Mouse (Mus musculus): ENCODE measurements at regions not wholly inside any gene's neighbourhood (a gene's known extent, or its start where the extent isn't known, plus 50 kb on each side); places are given as distances from the start of the nearest gene placed in this dataset.

- no peak overlapping the region for H3K4me3 ChIP-seq (replicated peaks; ENCODE audit: insufficient read depth, low read depth, low read length)
- peaks cover 3% of the 10 kb centered on the region; the same call in 1 of the 2 replicates for H3K4me1 ChIP-seq (ENCODE audit: control insufficient read depth, insufficient read depth, low read length)
- H3K27ac ChIP-seq (ENCODE audit: insufficient read depth, low read length), result no peak overlapping the region
- DNase-seq, result no peak
- WGBS, result 62% methylated on average over 7 of the region's 7 CpGs
- no peaks in the 10 kb centered on the region for H3K27me3 ChIP-seq (ENCODE audit: control insufficient read depth, insufficient read depth, low read length)
- no peak for TF ChIP-seq CTCF (IDR thresholded peaks at IDR 0.05; ENCODE audit: borderline replicate concordance, insufficient read depth, low read depth, low read length)
- no peak for TF ChIP-seq POLR2A (IDR thresholded peaks at IDR 0.05; ENCODE audit: borderline replicate concordance, insufficient read depth, low read length)
Observed at GRCm38 (mm10) chr9:73173589-73174247, 60.5 kb downstream of the Rsl24d1 start.

GRCm38 (mm10) chr9:73176645-73177044 lies 63.4 kb downstream of the Rsl24d1 start:
- no peak overlapping the region for H3K4me3 ChIP-seq (replicated peaks; ENCODE audit: insufficient read depth, low read depth, low read length)
- peaks cover 3% of the 10 kb centered on the region; the same call in 1 of the 2 replicates for H3K4me1 ChIP-seq (ENCODE audit: control insufficient read depth, insufficient read depth, low read length)
- TF ChIP-seq CTCF (IDR thresholded peaks at IDR 0.05; ENCODE audit: borderline replicate concordance, insufficient read depth, low read depth, low read length), result no peak
- no peak for TF ChIP-seq POLR2A (IDR thresholded peaks at IDR 0.05; ENCODE audit: borderline replicate concordance, insufficient read depth, low read length)
- DNase-seq, result no peak
- no peaks in the 10 kb centered on the region for H3K27me3 ChIP-seq (ENCODE audit: control insufficient read depth, insufficient read depth, low read length)
- no peak overlapping the region for H3K27ac ChIP-seq (ENCODE audit: insufficient read depth, low read length)

- DNase-seq, result no peak
- WGBS, result 51% methylated on average over 5 of the region's 5 CpGs
Observed at GRCm38 (mm10) chr9:73183356-73183755, 70.1 kb downstream of the Rsl24d1 start.

GRCm38 (mm10) chr9:73184908-73185307 lies 71.7 kb downstream of the Rsl24d1 start:
- 63% methylated on average over 3 of the region's 3 CpGs for WGBS
- DNase-seq, result no peak
- no peak overlapping the region for H3K27ac ChIP-seq (ENCODE audit: insufficient read depth, low read length)
- H3K27me3 ChIP-seq (ENCODE audit: control insufficient read depth, insufficient read depth, low read length), result no peaks in the 10 kb centered on the region
- H3K4me1 ChIP-seq (ENCODE audit: control insufficient read depth, insufficient read depth, low read length), result no peaks in the 10 kb centered on the region; the same call in 1 of the 2 replicates
- no peak overlapping the region for H3K4me3 ChIP-seq (replicated peaks; ENCODE audit: insufficient read depth, low read depth, low read length)
- TF ChIP-seq POLR2A (IDR thresholded peaks at IDR 0.05; ENCODE audit: borderline replicate concordance, insufficient read depth, low read length) (no peak), CTCF (IDR thresholded peaks at IDR 0.05; ENCODE audit: borderline replicate concordance, insufficient read depth, low read depth, low read length) (peak; percentile 31; the same call in 1 of the 2 replicates)

More at GRCm38 (mm10) chr9:73183356-73183755, 70.1 kb downstream of the Rsl24d1 start:
- TF ChIP-seq POLR2A (IDR thresholded peaks at IDR 0.05; ENCODE audit: borderline replicate concordance, insufficient read depth, low read length) (no peak), CTCF (IDR thresholded peaks at IDR 0.05; ENCODE audit: borderline replicate concordance, insufficient read depth, low read depth, low read length) (no peak)
- Histone ChIP-seq H3K27me3 (ENCODE audit: control insufficient read depth, insufficient read depth, low read length) (no peaks in the 10 kb centered on the region), H3K4me1 (ENCODE audit: control insufficient read depth, insufficient read depth, low read length) (no peaks in the 10 kb centered on the region; the same call in 1 of the 2 replicates), H3K4me3 (replicated peaks; ENCODE audit: insufficient read depth, low read depth, low read length) (no peak overlapping the region), H3K27ac (ENCODE audit: insufficient read depth, low read length) (no peak overlapping the region)

- H3K27ac ChIP-seq (ENCODE audit: insufficient read depth, low read length), result peak overlapping the region; percentile 87
- H3K27me3 ChIP-seq (ENCODE audit: control insufficient read depth, insufficient read depth, low read length), result no peaks in the 10 kb centered on the region
- WGBS, result 5% methylated on average over 11 of the region's 11 CpGs
- peaks cover 18% of the 10 kb centered on the region for H3K4me1 ChIP-seq (ENCODE audit: control insufficient read depth, insufficient read depth, low read length)
- DNase-seq, result peak; percentile 88 to 93
- TF ChIP-seq CTCF (IDR thresholded peaks at IDR 0.05; ENCODE audit: borderline replicate concordance, insufficient read depth, low read depth, low read length) (no peak), POLR2A (IDR thresholded peaks at IDR 0.05; ENCODE audit: borderline replicate concordance, insufficient read depth, low read length) (no peak)
- no peak overlapping the region for H3K4me3 ChIP-seq (replicated peaks; ENCODE audit: insufficient read depth, low read depth, low read length)
Observed at GRCm38 (mm10) chr9:73192271-73192785, 79.1 kb downstream of the Rsl24d1 start.

- Histone ChIP-seq H3K27ac (ENCODE audit: insufficient read depth, low read length) (peak overlapping the region; percentile 97), H3K27me3 (ENCODE audit: control insufficient read depth, insufficient read depth, low read length) (no peaks in the 10 kb centered on the region), H3K4me3 (replicated peaks; ENCODE audit: insufficient read depth, low read depth, low read length) (no peak overlapping the region), H3K4me1 (ENCODE audit: control insufficient read depth, insufficient read depth, low read length) (peaks cover 8% of the 10 kb centered on the region)
- TF ChIP-seq CTCF (IDR thresholded peaks at IDR 0.05; ENCODE audit: borderline replicate concordance, insufficient read depth, low read depth, low read length) (no peak; the same call in 1 of the 2 replicates), POLR2A (IDR thresholded peaks at IDR 0.05; ENCODE audit: borderline replicate concordance, insufficient read depth, low read length) (0 out of 2 replicates have a peak, but pooled peaks have one; percentile 9)
- DNase-seq, result peak; percentile 83 to 96
- 37% methylated on average over 10 of the region's 10 CpGs for WGBS
Observed at GRCm38 (mm10) chr9:73198261-73199085, 85.2 kb downstream of the Rsl24d1 start.

- DNase-seq, result no peak
- no peak for TF ChIP-seq POLR2A (IDR thresholded peaks at IDR 0.05; ENCODE audit: borderline replicate concordance, insufficient read depth, low read length)
- no peak for TF ChIP-seq CTCF (IDR thresholded peaks at IDR 0.05; ENCODE audit: borderline replicate concordance, insufficient read depth, low read depth, low read length)
- H3K4me3 ChIP-seq (replicated peaks; ENCODE audit: insufficient read depth, low read depth, low read length), result no peak overlapping the region
- WGBS, result 70% methylated on average over 6 of the region's 6 CpGs
- no peaks in the 10 kb centered on the region for H3K27me3 ChIP-seq (ENCODE audit: control insufficient read depth, insufficient read depth, low read length)
- H3K4me1 ChIP-seq (ENCODE audit: control insufficient read depth, insufficient read depth, low read length), result no peaks in the 10 kb centered on the region
- H3K27ac ChIP-seq (ENCODE audit: insufficient read depth, low read length), result no peak overlapping the region
Observed at GRCm38 (mm10) chr9:73223111-73223510, 109.9 kb downstream of the Rsl24d1 start.
